Mouse (Mus musculus) thymus, adult 18-20 months (tissue): ENCODE results near the gene Kcnh1.

Experiments
- DNase-seq, 2 experiments: peaks; one replicate each; pipeline ENCODE4 v3.0.0; 2022; ENCODE audit warnings: mixed read lengths in 2 of 2

Gene Kcnh1

DNA sequence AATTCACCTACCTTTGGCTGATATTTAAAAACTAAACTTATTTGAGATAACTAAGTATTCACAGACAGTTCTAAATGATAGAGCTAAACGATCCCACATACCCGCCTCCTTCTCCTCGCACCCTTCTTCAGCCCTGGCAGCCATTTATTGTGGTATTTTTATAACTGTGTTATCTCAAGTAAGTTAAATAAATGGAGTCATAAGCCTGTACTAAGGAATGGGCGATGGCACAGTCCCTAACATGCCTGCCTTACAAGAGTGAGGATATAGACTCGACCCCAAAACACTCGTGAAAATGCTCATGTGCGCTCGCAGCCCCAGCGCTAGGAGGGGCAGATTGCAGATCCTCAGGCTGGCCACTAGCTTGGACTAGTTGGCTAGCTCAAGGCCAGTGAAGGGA lies 79.3 kb downstream of the Kcnh1 start:
- DNase-seq: no peak

DNA sequence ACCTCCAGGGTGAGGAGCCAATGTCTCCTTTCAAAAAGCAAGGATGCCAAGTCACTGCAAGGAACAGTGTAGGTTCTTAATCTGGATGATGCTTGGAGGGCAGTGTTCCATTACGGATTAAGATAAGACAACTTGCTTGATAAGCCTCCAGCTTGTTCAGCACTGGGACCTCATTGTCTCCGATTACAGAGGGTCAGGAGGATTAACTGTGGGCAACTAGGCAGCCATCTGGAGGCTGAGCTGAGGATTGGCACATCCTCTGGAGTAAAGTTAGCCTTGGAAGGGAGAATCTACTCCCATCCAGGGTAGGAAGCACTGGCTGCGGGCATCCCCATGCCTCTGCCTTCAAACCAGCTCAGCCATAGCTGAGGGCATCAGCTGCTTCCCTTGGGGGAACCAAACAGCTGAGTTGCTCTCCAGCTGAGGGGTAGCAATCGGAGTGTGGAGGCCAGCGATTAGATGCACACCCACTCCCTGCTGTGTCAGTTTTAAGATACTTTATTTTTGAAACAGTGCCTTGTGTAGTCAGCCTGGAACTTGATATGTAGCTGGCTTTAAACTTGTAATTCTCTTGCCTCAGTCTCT lies 87.3 kb downstream of the Kcnh1 start:
- no peak for DNase-seq

DNA sequence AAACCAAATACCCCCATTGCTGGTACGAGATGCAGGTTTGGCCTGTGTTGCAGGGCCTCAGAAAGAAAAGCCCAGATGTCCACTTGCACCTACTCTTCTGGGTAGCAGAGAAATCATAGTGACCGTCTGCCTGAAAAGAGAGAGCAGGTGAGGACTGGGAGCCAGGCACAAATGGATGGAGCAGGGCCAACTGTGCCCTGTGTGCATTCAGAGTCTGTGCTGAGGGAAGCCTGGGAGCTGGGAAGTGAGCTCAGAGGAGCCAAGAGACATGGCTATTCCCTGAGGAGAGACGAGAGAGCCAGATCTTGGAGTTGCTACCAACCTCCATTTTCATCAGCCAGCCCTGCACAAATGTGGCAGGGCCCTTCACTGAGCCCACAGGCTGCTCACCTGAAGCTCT lies 93.8 kb downstream of the Kcnh1 start:
- DNase-seq: no peak

DNA sequence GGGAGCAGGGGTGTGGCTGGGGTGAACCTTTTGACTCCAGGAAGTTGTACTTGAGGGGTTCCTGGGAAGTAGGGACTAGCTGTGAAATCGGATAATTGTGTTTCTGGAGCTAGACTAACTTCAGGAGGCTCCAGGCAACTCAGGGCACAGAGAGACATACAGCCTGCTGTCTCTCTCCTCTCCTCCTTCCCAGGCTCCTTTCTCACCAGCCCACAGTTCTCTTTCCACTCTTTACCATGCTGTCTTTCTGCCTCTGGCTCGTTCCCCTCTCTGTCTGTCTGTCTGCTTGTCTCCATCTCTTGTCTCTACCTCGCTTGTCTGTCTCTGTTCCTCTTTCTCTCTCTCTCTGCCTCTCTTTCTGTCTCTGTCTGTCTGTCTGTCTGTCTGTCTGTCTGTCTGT lies 94.4 kb downstream of the Kcnh1 start:
- DNase-seq: no peak

DNA sequence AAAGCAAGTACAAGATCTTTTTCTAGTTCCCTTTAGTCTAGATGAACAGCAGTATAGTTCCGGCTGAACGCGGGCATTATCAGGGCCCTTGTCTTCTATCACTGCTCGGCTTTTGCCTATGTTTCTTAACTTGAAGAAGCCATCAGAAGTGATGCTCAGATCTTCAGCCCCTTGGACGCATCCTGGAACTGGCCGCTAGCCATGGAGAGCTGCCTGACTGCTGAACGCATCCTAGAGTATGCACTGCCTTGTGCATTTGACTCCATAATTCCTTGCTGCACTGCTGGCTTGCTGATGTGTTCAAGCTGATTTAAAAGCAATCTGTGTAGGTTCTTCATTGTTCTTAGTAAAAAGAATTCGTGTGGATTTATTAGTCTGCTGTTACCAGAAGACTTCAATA lies 97.9 kb downstream of the Kcnh1 start:
- no peak for DNase-seq

DNA sequence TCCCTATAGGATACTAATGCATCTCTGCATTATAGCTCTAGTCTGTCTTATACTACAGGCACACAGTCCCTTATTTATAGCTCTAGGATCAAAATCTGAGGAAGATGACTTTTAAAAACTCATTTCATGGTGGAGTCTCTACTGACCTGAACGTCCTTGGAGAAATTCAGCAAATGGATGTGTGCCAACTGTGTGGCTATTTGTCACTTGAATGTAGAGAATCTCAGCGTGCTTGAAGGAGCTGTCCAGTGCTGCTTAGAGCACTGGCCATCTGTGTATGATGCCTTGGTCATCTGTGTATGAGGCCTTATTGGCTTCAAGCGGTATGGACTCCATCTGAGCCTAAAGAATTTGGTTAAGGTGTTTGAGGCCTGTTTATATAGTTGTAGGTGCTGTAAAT lies 100.7 kb downstream of the Kcnh1 start:
- DNase-seq: no peak

DNA sequence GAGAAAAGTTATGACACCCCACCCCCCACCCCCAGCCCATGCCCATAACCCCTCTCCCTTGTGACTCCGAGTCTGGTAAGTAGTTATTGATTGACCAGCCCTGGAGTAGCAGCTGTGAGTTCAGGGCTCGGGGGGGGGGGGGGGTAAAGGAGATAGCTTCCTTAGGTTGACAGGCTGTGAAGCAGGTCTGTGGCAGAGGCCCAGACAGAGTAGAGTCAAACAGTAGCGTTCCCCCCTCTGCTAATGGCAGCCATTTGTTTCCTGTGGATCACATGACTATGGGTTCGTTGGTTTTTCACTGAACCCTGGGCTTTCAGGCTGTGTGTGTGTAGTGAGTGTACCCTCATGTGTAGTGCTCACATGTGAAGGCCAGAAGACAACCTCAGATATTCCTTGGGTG lies 102.8 kb downstream of the Kcnh1 start:
- no peak for DNase-seq

DNA sequence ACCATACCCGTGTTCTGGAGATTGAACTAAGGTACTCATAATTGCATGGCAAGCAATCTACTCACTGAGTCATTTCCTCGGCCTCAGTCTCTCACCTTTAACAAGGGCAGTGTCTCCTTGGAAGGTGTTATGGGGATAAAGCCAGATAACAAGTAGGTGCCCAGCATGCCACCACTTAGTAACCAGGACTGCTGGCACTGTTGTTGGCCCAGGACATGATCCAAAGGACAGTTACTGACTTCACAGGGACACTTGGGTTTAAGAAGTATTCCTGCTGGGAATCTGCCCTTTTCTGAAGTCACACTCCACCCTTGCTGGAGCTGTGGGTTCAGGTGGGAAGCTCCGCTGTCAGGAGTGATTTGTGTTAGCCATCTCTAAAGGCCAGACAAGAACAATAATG lies 103.3 kb downstream of the Kcnh1 start:
- DNase-seq: no peak

DNA sequence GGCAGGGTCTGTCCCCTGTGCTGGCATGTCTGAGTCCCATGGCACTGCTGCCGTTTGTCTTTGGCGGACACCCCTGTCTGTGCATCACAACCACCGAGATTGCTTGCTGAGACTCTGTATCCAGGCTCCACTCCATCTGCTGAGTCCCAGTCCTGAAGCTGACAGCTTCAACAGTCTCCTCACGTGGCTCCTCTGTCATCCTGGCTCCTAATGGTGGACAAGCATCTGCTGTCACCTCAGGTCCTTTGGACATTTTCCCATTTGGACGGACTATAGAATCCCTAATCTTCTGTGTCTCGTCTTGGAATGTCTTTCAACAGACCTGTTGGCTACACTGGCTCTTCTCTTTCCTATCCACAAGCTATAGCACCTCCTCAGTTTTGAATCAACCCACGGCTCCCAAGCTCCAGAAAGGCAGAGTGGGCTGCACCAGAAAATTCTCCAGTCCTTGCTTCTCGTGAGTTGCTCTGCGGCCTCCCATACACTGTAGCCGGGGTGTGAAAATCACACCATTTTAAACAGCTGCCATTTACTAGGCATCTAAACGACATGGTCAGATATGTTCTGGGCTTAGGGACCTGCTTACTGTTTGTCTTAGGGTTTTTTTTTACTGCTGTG lies 104.8 kb downstream of the Kcnh1 start:
- no peak for DNase-seq

DNA sequence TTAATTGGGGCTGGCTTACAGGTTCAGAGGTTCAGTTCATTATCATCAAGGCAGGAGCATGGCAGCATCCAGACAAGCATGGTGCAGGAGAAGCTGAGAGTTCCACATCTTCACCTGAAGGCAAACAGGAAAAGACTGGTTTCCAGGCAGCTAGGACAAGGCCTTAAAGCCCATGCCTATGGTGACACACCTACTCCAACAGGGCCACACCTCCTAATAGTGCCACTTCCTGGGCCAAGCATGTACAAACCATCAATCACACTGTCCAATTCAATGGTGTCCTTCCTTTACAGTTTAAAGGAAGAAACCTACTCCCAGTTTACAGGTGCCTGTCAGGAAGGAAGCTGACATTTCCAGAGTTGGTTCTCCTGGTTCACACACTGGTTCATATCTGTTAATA lies 105.3 kb downstream of the Kcnh1 start:
- DNase-seq: no peak

DNA sequence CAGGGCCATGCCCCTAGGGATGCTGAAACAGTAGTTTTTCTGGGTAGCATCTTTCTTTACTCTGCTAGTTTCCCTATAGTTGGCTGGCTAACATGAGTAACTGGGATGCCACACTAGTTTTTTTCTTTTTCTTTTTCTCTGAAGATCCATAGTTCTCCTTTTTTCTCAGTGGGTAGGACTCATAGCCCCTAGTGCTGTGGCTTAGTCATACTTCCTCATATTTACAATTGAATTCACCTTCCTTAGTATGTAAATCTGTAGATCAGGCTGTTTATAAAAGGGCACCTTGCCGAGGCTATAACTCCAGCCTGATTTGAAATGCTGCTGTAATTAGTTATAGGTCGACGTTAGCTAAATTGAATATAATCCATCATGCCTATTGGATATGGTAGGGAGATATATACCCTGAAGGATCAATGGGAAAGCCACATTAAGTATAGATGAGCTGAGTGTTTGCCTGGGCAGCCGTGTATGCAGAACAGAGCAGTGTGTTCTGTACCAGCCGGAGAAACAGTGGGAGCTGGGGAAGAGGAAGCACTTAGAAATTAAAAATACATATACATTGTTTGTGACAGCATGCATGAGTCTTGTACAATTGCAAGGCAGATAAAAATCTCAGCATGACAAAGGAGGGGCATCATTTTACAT lies 107.0 kb downstream of the Kcnh1 start:
- no peak for DNase-seq

DNA sequence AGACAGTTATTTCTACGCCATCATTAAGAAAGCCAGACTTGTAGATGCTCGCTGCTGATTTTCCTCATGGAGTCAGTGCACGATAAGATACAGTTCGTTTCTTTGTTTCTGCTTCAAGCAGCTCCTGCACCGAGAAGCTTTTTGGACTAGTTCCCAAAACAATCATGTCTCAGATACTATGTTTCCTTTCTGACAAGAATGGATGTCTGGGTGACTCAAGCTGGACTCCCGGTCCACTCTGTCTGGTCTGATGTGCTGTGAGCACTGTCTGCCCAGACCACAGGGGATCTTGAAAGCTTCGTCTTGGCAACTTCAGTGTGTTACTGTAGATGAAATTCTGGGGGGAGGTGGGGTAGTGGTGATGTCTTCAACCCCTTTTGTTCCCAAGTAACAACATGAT lies 109.8 kb downstream of the Kcnh1 start:
- no peak for DNase-seq

DNA sequence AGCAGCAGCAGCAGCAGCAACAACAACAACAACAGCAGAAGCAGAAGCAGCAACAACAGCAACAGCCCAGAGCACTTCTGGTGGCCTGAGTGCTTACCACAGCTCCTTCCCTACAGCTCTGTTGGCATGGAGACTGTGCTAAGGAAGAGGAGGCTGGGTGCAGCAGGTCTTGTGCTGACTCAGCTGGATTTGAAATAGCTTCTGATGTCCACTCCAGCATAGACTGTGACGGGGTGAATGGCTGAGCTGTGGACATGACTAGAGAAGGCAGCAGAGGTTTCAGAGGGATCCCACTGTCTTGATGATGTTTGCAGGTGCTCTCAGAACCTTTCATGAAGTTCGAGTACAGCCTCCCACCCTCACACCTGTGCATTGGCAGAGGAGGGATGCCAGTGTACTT lies 113.0 kb downstream of the Kcnh1 start:
- no peak for DNase-seq

DNA sequence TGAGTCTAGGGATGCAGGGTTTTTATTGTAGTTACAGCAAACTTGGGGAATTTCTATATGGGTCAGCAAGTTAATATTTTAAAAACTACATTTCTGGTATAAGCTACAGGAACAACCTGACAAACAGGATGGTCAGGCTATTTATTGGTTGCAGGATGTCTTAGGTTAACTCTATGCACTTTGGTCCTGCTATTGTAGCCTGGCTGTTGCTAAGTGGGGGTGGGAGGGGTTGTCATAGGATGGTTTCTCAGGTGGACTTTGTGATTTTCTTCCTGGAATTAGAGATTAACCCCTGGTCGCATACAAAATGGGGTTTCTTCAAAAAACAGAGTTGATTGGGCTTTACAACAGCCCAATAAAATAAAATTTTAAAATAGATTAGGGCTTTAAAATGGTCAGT lies 114.6 kb downstream of the Kcnh1 start:
- DNase-seq: no peak

DNA sequence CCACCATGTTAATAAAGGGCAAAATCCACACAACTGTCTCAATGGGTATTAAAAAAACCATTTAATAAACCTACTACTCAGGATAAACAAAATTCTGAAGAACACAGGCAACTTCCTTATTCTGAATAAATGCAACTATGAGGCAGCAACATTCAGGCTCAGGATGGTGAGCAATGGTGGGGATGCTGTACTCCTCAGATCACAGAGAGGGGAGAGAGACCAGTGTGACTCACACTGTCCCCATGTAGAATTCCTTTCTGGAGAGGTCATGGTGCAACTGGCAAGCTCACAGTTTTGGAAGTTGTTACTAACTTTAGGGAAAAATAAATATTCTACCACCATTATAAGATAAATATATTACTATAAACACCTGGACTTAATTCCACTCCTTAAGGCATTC lies 116.5 kb downstream of the Kcnh1 start:
- no peak for DNase-seq

DNA sequence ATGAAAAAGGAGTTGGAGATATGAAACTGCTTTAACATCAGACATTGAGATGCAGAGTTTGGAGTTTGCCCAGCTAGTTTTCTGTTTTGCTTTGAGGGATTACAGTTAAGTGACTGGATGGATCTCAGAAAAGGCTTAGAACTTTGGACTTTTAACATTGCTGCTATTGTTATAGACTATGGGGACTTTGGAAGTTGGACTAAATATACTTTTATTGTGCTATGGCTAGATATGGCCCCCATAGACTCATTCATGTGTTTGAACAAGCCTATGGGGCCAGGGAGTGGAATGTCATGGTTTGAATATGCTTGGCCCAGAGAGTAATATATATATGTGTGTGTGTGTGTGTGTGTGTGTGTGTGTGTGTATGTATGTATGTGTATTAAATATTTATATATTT lies 120.7 kb downstream of the Kcnh1 start:
- DNase-seq: no peak

DNA sequence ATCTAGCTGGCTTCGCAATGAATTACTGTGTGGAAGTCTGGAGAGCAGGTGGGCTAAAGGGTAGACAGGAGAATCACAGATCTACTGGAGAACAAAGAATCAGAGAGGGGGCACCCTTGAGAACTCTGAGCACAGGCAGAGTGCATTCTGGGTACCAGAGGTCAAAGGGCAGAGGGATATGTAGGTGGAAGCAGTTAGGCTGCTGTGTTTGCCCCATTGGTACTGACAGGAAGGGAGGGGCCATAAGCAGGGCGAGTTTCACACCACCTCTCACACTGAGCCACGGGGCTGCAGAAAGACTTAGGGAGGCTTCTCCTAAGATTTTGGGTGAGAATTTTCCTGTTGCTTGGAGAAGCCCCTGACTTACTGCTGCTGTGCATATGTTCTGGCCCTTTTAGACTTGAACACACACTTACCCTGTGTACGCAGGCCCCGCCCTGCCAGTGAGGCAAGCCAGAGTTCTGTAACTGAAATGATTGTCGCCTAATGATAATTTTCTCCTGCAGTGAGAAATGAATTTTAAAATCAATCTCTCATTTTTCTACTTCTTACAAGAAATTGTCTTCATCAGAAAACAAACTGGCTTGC lies 121.4 kb downstream of the Kcnh1 start:
- no peak for DNase-seq

DNA sequence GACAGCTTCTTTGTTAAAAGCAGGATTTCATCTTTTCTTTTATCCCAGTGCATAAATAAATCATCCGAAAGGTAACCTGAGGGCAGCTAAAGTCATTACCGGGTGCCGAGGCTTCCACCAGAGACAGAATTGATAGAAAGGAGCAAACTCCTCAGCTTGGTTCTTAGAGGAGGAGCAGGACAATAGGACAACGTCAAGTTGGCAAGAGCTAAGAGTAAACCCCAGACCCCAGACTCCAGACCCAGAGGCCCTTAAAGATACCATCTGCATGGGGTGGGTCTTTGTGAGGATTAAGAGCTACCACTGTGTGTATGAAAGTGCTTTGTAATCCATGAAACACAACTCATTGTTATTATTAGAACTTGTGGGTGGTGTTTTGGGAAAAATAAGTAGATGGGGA lies 121.9 kb downstream of the Kcnh1 start:
- no peak for DNase-seq

DNA sequence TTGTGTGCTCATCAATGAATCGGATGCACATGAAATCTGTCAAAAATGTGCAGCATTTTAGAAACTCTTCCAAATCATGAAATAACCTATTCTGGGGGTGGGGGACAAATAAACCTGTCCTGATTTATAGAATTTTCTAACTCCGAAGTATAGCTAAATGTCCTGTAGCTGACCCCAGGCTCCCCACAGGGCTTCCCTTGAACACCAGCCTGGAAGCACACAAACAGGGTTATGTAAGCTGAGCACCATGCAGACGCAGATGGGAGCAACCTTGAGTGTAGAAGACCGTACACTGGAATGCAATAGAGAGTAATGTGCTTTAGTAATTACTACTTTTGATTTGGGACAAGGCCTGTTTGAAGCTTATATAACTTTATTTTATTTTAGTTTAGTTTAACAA lies 122.4 kb downstream of the Kcnh1 start:
- no peak for DNase-seq

DNA sequence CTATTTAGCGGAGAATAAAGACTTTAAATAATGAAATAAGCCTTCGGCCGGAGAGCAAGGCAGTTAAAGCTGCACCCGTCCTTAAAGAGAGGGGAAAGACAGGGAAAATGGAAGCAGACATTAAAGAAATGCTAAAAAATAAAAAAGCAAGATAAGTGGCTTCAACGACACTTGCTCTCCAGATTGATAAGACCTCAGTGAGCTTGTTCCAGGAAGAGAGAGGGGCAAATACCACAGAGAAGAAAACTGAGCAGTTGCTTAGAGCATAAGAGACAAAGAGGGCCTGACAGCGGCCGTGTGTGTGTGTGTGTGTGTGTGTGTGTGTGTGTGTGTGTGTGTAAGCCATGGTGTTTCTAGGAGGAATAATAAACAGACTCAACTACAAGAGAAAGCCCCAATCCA lies 123.0 kb downstream of the Kcnh1 start:
- no peak for DNase-seq

DNA sequence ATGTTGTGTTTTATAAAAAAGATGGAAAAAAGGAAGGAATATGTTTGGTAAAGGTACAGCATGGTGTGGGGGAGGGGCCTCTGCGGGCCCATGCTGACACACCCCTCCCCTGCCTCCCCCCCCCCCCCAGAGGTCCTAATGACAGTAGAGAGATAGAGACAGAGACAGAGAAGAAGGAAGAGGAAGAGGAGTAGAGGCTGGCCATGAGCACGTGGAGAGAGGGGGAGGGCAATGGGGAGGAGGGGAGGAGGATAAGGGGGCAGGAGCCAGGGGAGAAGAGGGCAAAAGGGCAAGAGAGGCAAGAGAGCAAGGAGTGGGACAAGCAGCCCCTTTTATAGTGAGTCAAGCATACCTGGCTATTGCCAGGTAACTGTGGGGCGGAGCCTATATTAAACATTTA lies 123.5 kb downstream of the Kcnh1 start:
- no peak for DNase-seq

DNA sequence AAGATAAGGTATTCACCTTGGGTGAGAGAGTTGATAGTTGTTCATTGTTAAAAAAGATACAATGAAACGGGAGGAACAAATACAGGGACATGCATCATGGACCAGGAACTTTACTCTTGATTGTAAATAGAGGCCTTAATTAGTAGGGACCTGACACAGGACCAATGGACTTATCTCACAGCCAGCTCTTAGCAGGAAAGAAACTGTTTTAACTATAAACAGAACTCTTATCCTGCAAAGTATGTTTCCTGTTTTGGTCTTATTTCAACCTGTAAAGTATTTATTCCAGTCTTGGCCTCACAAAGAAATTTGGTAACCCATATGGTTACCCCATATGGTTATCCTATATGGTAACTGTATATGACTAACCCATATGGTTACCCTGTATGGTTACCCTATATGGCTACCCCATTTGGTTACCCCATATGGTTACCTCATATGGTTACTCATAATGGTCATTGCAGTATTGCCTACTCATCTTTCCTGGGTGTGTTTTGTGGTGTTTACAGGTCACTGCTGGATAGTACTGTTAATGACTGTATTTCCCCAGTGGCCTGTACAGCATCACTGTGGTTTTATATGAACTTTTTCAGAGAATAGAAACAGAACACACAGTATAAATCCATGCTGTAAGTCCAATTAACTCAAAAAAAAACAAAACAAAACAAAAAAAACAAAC lies 125.0 kb downstream of the Kcnh1 start:
- no peak for DNase-seq

DNA sequence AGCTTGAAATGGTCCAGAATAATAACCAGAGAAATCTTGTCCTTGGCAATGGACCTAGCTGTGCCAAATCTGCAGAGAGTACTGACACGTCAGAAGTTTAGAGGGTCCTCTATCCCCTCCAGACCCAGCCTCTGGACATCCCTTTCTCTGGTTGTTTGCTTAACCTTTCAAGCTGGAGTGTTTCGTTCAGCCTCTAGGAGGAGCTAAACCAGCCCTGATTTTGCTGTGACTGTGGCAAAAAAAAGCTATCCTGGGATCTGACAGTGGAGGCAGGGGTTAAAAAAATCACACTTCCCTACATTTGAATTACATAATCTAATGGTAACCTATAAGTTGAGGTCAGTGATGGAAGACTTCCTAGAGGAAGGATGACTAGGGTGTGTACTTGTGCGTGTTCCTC lies 133.6 kb downstream of the Kcnh1 start:
- no peak for DNase-seq

DNA sequence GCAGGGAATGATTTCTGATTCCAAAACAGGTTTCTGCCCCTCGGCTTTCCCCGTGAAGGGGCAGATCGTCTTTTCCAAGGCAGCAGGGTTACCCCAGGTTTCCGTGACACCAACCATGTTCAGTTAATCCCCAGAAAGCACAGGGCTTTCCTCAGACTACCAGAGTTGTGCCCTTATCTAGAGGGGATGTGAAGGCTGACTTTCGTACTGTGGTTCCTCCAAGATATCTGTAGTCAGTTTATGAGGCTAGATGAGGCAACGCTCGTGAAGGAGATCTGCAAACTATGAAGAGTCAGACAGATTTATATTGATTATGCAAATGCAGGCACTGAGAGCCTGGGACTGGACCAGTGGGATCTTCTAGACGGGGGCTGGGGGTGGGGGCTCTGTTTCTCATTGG lies 136.5 kb downstream of the Kcnh1 start:
- no peak for DNase-seq
